In the genomic region with DNA sequence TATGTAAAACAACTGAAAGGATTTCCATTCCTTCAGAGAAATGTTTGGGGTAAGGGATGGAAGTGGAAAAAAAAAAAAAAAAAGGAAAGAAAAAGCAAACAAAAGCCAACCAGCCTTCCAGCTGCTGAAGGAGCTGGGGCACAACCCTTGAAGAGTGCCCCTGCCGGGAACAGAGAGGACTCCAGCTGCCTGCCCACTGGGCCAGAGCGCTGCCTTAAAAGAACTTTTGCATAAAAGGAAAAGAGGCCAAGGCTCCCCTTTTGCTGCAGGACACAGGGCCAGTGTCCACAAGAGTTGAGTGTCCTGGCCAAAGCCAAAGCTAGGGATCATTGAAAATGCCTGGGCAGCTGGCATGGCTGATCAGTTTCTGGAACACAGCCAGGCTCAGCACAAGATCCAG, we compare ENCODE assay signal across 11 mouse cellular contexts. TPM values are rescaled to one million over a fixed set of nuclear protein-coding genes. Genes with fewer than 3 reads are reported as not detected.
DNase-seq lines count a peak whose midpoint lies in the region; ATAC-seq and TF ChIP-seq lines count a peak whose summit lies in the region.
"Had no signal": no experiment of that assay in that cellular context is flagged by ENCODE, and none has a peak within 500 bp of the region (broad histone marks: within the 10 kb centered on the region; RNA-seq: fewer than 3 reads in every experiment).

No protein-coding gene starts in this region.

- no peaks in the 10 kb centered on the region for H3K36me3 ChIP-seq in embryonic facial prominence, embryonic 14.5 days (ENCODE audit: control insufficient read depth, insufficient read depth, low read length)
- H3K36me3 ChIP-seq in neural tube, embryonic 13.5 days: no peaks in the 10 kb centered on the region
- H3K36me3 ChIP-seq: heart, embryonic 15.5 days had no signal

- peak overlapping the region; percentile 61 for H3K27ac ChIP-seq in layer of hippocampus, adult 2 months
- H3K27ac ChIP-seq in embryonic facial prominence, embryonic 14.5 days (replicated peaks; ENCODE audit: low read depth, low read length): 0 out of 2 replicates have a peak overlapping the region, but pooled peaks have one; percentile 33
- H3K27ac ChIP-seq in neural tube, embryonic 13.5 days (replicated peaks): no peak overlapping the region
- H3K27ac ChIP-seq: heart, embryonic 15.5 days had no signal

- 12% methylated on average over 2 of the region's 2 CpGs for WGBS in embryonic facial prominence, embryonic 14.5 days
- WGBS in neural tube, embryonic 13.5 days: 0% methylated on average over 2 of the region's 2 CpGs

- no peaks in the 10 kb centered on the region for H3K27me3 ChIP-seq in embryonic facial prominence, embryonic 14.5 days (replicated peaks; ENCODE audit: control insufficient read depth, insufficient read depth, low read length)
- H3K27me3 ChIP-seq in neural tube, embryonic 13.5 days: no peaks in the 10 kb centered on the region
- H3K27me3 ChIP-seq: heart, embryonic 15.5 days had no signal

- no peak overlapping the region for H3K9ac ChIP-seq in embryonic facial prominence, embryonic 14.5 days (ENCODE audit: low read depth, low read length)
- no peak overlapping the region for H3K9ac ChIP-seq in neural tube, embryonic 13.5 days
- H3K9ac ChIP-seq: heart, embryonic 15.5 days had no signal

- peak; percentile 68 for TF ChIP-seq CTCF in layer of hippocampus, adult 2 months (conservative IDR thresholded peaks at IDR 0.05)

- no peak overlapping the region for H3K4me3 ChIP-seq in layer of hippocampus, adult 2 months
- H3K4me3 ChIP-seq in embryonic facial prominence, embryonic 14.5 days (ENCODE audit: low read depth, low read length): no peak overlapping the region
- H3K4me3 ChIP-seq in neural tube, embryonic 13.5 days: no peak overlapping the region
- H3K4me3 ChIP-seq: heart, embryonic 15.5 days had no signal

- peaks cover 15% of the 10 kb centered on the region for H3K4me1 ChIP-seq in embryonic facial prominence, embryonic 14.5 days (ENCODE audit: control insufficient read depth, insufficient read depth, low read length)
- peaks cover 17% of the 10 kb centered on the region for H3K4me1 ChIP-seq in neural tube, embryonic 13.5 days (replicated peaks)
- H3K4me1 ChIP-seq: heart, embryonic 15.5 days had no signal

- H3K9me3 ChIP-seq in embryonic facial prominence, embryonic 14.5 days (ENCODE audit: control insufficient read depth, low read length): no peaks in the 10 kb centered on the region
- no peaks in the 10 kb centered on the region for H3K9me3 ChIP-seq in neural tube, embryonic 13.5 days
- H3K9me3 ChIP-seq: heart, embryonic 15.5 days had no signal

- ATAC-seq in embryonic facial prominence, embryonic 14.5 days (ENCODE audit: low read depth): no peak; the same call in 1 of the 2 replicates
- ATAC-seq in neural tube, embryonic 13.5 days (ENCODE audit: low read depth): 0 out of 2 replicates have a peak, but pooled peaks have one; percentile 43
- no peak for ATAC-seq in monocyte, adult 5-6 weeks (replicated peaks; ENCODE audit: insufficient number of reproducible peaks, low FRiP score, low TSS enrichment, poor library complexity, severe bottlenecking)

- peak; percentile 29 to 61 for DNase-seq in layer of hippocampus, adult 2 months (ENCODE audit: low spot score in 2 of 2)
- DNase-seq in layer of hippocampus, adult 9-10 months (ENCODE audit: low spot score): no peak
- peak; percentile 59 for DNase-seq in embryonic facial prominence, embryonic 14.5 days (ENCODE audit: low spot score)
- peak; percentile 41 to 54 for DNase-seq in layer of hippocampus, adult 8-10 months (ENCODE audit: low spot score in 2 of 2)
- DNase-seq in T-cell, adult 2 months (ENCODE audit: low spot score): no peak
- DNase-seq in Muller cell, postnatal 12 days (ENCODE audit: inconsistent ontology term): no peak
- DNase-seq: liver had no signal

- no peak overlapping the region for H3K4me2 ChIP-seq in embryonic facial prominence, embryonic 14.5 days (ENCODE audit: low read depth, low read length)
- no peak overlapping the region for H3K4me2 ChIP-seq in neural tube, embryonic 13.5 days
- H3K4me2 ChIP-seq: heart, embryonic 15.5 days had no signal

RNA-seq across cellular contexts. Expression of a gene that starts 7.1 kb away (rescaled TPM):
- 10 to 100 TPM; 71.8 to 77.6 TPM for total RNA-seq in layer of hippocampus, adult 2 months (2021)
- polyA plus RNA-seq in embryonic facial prominence, embryonic 14.5 days (2014; fragmentation: Nextera tagmentation; extraction: Ambion mirVana): 9.3 and 11.8 TPM in 2 replicates
- total RNA-seq in layer of hippocampus, adult 8-10 months (2022): 10 to 100 TPM; 64.0 to 78.4 (median 71.9) TPM
- polyA plus RNA-seq in neural tube, embryonic 13.5 days (2015; fragmentation: Nextera tagmentation; extraction: Ambion mirVana): 26.0 and 32.7 TPM in 2 replicates
- total RNA-seq in monocyte, adult 5-6 weeks (2017): not detected in 3 replicates
- total RNA-seq: common myeloid progenitor, adult 5-6 weeks had no signal

RNA-seq across cellular contexts. Expression of a gene that starts 35.5 kb away (rescaled TPM):
- 10 to 100 TPM; 19.8 to 21.3 TPM for total RNA-seq in layer of hippocampus, adult 2 months (2021)
- polyA plus RNA-seq in embryonic facial prominence, embryonic 14.5 days (2014; fragmentation: Nextera tagmentation; extraction: Ambion mirVana): 26.0 and 26.5 TPM in 2 replicates
- 10 to 100 TPM; 20.1 to 23.9 (median 21.9) TPM for total RNA-seq in layer of hippocampus, adult 8-10 months (2022)
- 24.9 and 27.9 TPM in 2 replicates for polyA plus RNA-seq in neural tube, embryonic 13.5 days (2015; fragmentation: Nextera tagmentation; extraction: Ambion mirVana)
- total RNA-seq in monocyte, adult 5-6 weeks (2017): 18.5 to 39.8 TPM (median 21.4 TPM) in 3 replicates

Comparison
In these comparisons a context has a peak if more than half of its experiments do, and no peak if none do; other contexts are left out.
1. DNase-seq: peak in layer of hippocampus, adult 2 months (2 of 2), embryonic facial prominence, embryonic 14.5 days (single experiment) and layer of hippocampus, adult 8-10 months (2 of 2); none in layer of hippocampus, adult 9-10 months (single experiment), T-cell, adult 2 months (single experiment) and Muller cell, postnatal 12 days (single experiment).
2. RNA of a gene that starts 7.1 kb away (total RNA-seq): 71.8 to 77.6 TPM in layer of hippocampus, adult 2 months and 64.0 to 78.4 TPM in layer of hippocampus, adult 8-10 months; not detected in monocyte, adult 5-6 weeks; every median in the first group is over 10 times any median in the second.